Mouse (Mus musculus) forebrain, embryonic 13.5 days (tissue): ENCODE measurements at regions not wholly inside any gene's neighbourhood (a gene's known extent, or its start where the extent isn't known, plus 50 kb on each side); places are given as distances from the start of the nearest gene placed in this dataset.
A peak's percentile ranks its signal among the peaks of the same experiment; 100 is the strongest.

Source experiments
- ATAC-seq: fragments of 200-750 bp; cut with Nextera tagmentation; 2 replicates; pipeline ENCODE4 v1.8.0; 2017
- H3K27ac ChIP-seq: fragments of 300-500 bp; sonication (generic); 2 replicates; pipeline ENCODE4 v1.5.1; 2015; ENCODE audit warnings: inconsistent platforms, mild to moderate bottlenecking, moderate library complexity
- H3K27me3 ChIP-seq: fragments of 300-500 bp; sonication (generic); 2 replicates; pipeline ENCODE4 v1.6.1; 2015; ENCODE audit warnings: mild to moderate bottlenecking, inconsistent platforms
- H3K36me3 ChIP-seq: fragments of 300-500 bp; sonication (generic); 2 replicates; pipeline ENCODE4 v1.6.1; 2015; ENCODE audit warnings: mild to moderate bottlenecking, inconsistent platforms; ENCODE audit not compliant: poor library complexity, severe bottlenecking
- H3K4me1 ChIP-seq: fragments of 300-500 bp; sonication (generic); 2 replicates; pipeline ENCODE4 v1.6.1; 2015; ENCODE audit warnings: inconsistent platforms
- H3K4me2 ChIP-seq: fragments of 300-500 bp; sonication (generic); 2 replicates; pipeline ENCODE4 v1.6.1; 2015; ENCODE audit warnings: inconsistent platforms, mild to moderate bottlenecking, moderate library complexity
- H3K4me3 ChIP-seq: fragments of 300-500 bp; sonication (generic); 2 replicates; pipeline ENCODE4 v1.5.1; 2015; ENCODE audit warnings: mild to moderate bottlenecking, inconsistent platforms
- H3K9ac ChIP-seq: fragments of 300-500 bp; sonication (generic); 2 replicates; pipeline ENCODE4 v1.6.1; 2015; ENCODE audit warnings: mild to moderate bottlenecking, inconsistent platforms
- H3K9me3 ChIP-seq: fragments of 300-500 bp; sonication (generic); replicated peaks from 2 replicates; pipeline ENCODE4 v1.6.1; 2016; ENCODE audit warnings: inconsistent platforms
- WGBS: fragments of 180-500 bp; shearing (Covaris S2); methylation state at CpG from one replicate; pipeline ENCODE4 v1.1.7; 2015; 5-methylcytosine and 5-hydroxymethylcytosine counted together

DNA sequence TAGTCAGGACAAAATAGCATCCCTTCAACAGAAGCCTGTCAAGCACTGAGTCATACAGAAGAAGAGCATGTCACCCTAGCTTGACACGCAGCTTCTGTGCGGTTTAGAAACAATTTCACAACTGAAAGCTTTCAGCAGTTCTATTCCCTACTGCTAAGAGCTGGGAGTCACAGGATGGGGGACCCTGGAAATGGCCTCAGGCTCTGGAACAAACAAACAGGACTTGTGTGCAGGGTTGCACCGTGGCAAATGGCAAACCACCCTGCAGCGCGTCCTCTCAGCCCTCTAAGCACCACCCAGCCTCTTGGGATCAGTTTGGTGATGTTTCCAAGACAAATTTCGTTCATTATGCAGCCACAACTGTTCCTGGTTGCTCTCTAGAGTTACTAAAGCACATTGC is 163.6 kb upstream of the Otx2 start:
- no peaks in the 10 kb centered on the region for H3K9me3 ChIP-seq
- peaks cover 16% of the 10 kb centered on the region for H3K27me3 ChIP-seq
- 80% methylated on average over 6 of the region's 6 CpGs for WGBS
- H3K9ac ChIP-seq, result no peak overlapping the region
- H3K36me3 ChIP-seq, result no peaks in the 10 kb centered on the region
- H3K4me2 ChIP-seq, result no peak overlapping the region
- no peak for ATAC-seq
- H3K27ac ChIP-seq, result no peak overlapping the region
- H3K4me1 ChIP-seq, result peaks cover 7% of the 10 kb centered on the region; the same call in 1 of the 2 replicates
- no peak overlapping the region for H3K4me3 ChIP-seq

DNA sequence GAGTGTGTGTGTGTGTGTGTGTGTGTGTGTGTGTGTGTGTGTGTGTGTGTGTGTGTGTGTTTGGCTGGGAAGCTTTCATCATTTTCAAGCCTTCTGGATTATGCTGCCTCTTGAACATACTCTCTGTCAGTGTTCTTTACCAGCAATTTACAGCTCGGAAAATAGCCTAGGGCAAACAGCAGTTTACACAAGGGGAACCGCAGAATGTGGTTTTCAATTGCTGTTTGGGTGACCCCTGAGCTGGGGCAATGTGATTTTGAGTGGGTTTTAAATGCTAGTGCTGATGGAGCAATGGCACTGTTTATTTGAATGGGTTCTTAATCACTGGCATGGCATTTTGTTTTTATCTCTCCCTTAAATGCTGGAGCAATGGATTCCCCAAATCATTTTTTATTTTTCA is 162.5 kb upstream of the Otx2 start:
- no peak for ATAC-seq
- WGBS, result 61% methylated on average over 2 of the region's 2 CpGs
- H3K4me1 ChIP-seq, result peaks cover 7% of the 10 kb centered on the region; the same call in 1 of the 2 replicates
- no peak overlapping the region for H3K27ac ChIP-seq
- H3K27me3 ChIP-seq, result peaks cover 12% of the 10 kb centered on the region
- H3K9me3 ChIP-seq, result no peaks in the 10 kb centered on the region
- no peak overlapping the region for H3K4me2 ChIP-seq
- H3K36me3 ChIP-seq, result no peaks in the 10 kb centered on the region
- H3K4me3 ChIP-seq, result no peak overlapping the region
- no peak overlapping the region for H3K9ac ChIP-seq

- H3K9ac ChIP-seq, result no peak overlapping the region
- no peaks in the 10 kb centered on the region for H3K9me3 ChIP-seq
- ATAC-seq, result no peak
- no peak overlapping the region for H3K4me2 ChIP-seq
- H3K27ac ChIP-seq, result no peak overlapping the region
- H3K27me3 ChIP-seq, result peaks cover 12% of the 10 kb centered on the region
- 97% methylated on average over 2 of the region's 2 CpGs for WGBS
- H3K4me1 ChIP-seq, result peaks cover 4% of the 10 kb centered on the region; the same call in 1 of the 2 replicates
- H3K4me3 ChIP-seq, result no peak overlapping the region
- no peaks in the 10 kb centered on the region for H3K36me3 ChIP-seq
Observed at GRCm38 (mm10) chr14:48834416-48834815, 160.8 kb upstream of the Otx2 start.

DNA sequence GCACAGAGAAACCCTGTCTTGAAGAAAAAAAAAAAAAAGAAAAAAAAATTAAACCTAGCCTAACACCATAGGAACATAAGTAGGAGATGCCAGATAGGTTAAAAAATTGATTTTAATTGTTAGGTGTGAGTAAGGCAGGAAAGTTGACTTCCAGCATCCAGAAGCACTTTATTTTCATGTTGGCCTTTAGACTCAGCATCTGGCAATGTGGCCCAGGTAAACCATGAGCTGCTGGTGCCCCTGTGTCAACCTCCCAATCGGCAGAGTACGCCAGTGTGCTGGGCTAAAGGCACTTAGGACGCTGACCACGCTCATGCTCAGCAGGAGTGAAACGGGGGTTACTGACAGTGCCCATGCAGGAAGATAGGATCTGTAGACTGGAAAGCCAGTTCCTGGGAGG is 152.8 kb upstream of the Otx2 start:
- no peaks in the 10 kb centered on the region for H3K36me3 ChIP-seq
- H3K4me3 ChIP-seq, result no peak overlapping the region
- no peak for ATAC-seq
- WGBS, result 61% methylated on average over 5 of the region's 5 CpGs
- no peak overlapping the region for H3K27ac ChIP-seq
- H3K9me3 ChIP-seq, result no peaks in the 10 kb centered on the region
- H3K27me3 ChIP-seq, result no peaks in the 10 kb centered on the region
- H3K4me2 ChIP-seq, result no peak overlapping the region
- no peak overlapping the region for H3K9ac ChIP-seq
- H3K4me1 ChIP-seq, result no peaks in the 10 kb centered on the region

GRCm38 (mm10) chr14:48824375-48824774 is 150.8 kb upstream of the Otx2 start:
- Histone ChIP-seq H3K27ac (no peak overlapping the region), H3K4me1 (no peaks in the 10 kb centered on the region), H3K4me2 (no peak overlapping the region), H3K4me3 (no peak overlapping the region), H3K36me3 (no peaks in the 10 kb centered on the region), H3K9ac (no peak overlapping the region), H3K27me3 (peaks cover 8% of the 10 kb centered on the region), H3K9me3 (no peaks in the 10 kb centered on the region)
- 56% methylated on average over 3 of the region's 3 CpGs for WGBS
- ATAC-seq, result no peak

GRCm38 (mm10) chr14:48815941-48816340 is 142.3 kb upstream of the Otx2 start:
- H3K4me3 ChIP-seq, result no peak overlapping the region
- peaks cover 55% of the 10 kb centered on the region for H3K27me3 ChIP-seq
- no peak overlapping the region for H3K4me2 ChIP-seq
- peaks cover 14% of the 10 kb centered on the region for H3K4me1 ChIP-seq
- H3K9ac ChIP-seq, result no peak overlapping the region
- ATAC-seq, result no peak
- no peaks in the 10 kb centered on the region for H3K9me3 ChIP-seq
- H3K36me3 ChIP-seq, result no peaks in the 10 kb centered on the region
- no peak overlapping the region for H3K27ac ChIP-seq
- 72% methylated on average over 3 of the region's 3 CpGs for WGBS

- WGBS, result 4% methylated on average over 8 of the region's 8 CpGs
- Histone ChIP-seq H3K4me2 (no peak overlapping the region), H3K4me1 (peaks cover 14% of the 10 kb centered on the region), H3K27me3 (peaks cover 55% of the 10 kb centered on the region), H3K4me3 (no peak overlapping the region), H3K9ac (no peak overlapping the region), H3K36me3 (no peaks in the 10 kb centered on the region), H3K27ac (no peak overlapping the region; the same call in 1 of the 2 replicates), H3K9me3 (no peaks in the 10 kb centered on the region)
- ATAC-seq, result no peak
Observed at GRCm38 (mm10) chr14:48815231-48815728, 141.7 kb upstream of the Otx2 start.

DNA sequence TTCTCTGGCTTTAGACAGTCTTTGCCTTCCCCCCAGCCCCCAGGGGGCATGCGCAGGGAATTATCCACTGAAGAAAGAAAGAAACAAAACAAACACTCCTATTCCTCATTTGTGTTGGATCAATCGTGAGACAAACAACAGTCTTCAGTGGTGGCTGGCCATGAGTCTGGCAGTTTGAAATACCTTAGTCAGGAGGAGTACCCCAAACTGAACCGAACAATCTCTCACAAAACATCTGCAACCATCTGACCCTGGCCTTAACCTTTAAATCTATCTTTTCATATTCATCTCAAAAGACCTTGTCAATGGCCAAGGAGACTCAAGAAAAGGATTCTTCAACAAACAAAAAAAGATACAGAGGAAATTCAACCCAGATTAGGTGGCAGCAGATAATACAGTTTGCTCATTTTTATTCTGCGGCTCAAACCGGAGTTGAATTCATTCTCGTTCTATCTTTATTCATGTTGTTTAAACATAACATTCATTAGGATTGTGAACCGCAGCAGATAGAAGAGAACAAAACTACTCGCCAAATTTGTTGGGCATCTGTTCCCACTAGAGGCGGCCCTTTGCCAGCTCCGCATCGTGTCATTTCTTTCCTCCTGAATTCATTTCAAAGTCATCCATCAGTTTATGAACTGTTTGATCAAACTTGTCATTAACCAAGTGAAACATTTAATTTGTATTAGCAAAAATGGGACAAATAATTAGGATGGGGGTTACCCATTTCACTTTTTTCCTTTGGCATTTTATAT is 139.3 kb upstream of the Otx2 start:
- Histone ChIP-seq H3K9ac (no peak overlapping the region), H3K4me3 (no peak overlapping the region), H3K4me1 (peaks cover 14% of the 10 kb centered on the region), H3K27ac (no peak overlapping the region), H3K27me3 (peaks cover 43% of the 10 kb centered on the region), H3K9me3 (no peaks in the 10 kb centered on the region), H3K36me3 (no peaks in the 10 kb centered on the region), H3K4me2 (no peak overlapping the region)
- WGBS, result 30% methylated on average over 11 of the region's 11 CpGs
- no peak for ATAC-seq

- H3K4me1 ChIP-seq, result peaks cover 20% of the 10 kb centered on the region
- no peak overlapping the region for H3K9ac ChIP-seq
- no peak for ATAC-seq
- H3K36me3 ChIP-seq, result no peaks in the 10 kb centered on the region
- peaks cover 47% of the 10 kb centered on the region for H3K27me3 ChIP-seq
- 96% methylated on average over 4 of the region's 4 CpGs for WGBS
- H3K4me2 ChIP-seq, result no peak overlapping the region
- no peaks in the 10 kb centered on the region for H3K9me3 ChIP-seq
- H3K4me3 ChIP-seq, result no peak overlapping the region
- no peak overlapping the region for H3K27ac ChIP-seq
Observed at GRCm38 (mm10) chr14:48804098-48804497, 130.5 kb upstream of the Otx2 start.

- 25% methylated on average over 14 of the region's 14 CpGs for WGBS
- Histone ChIP-seq H3K9ac (no peak overlapping the region), H3K4me3 (no peak overlapping the region), H3K27me3 (peaks cover 67% of the 10 kb centered on the region), H3K4me2 (peak overlapping the region; percentile 36), H3K36me3 (no peaks in the 10 kb centered on the region), H3K27ac (no peak overlapping the region), H3K4me1 (peaks cover 20% of the 10 kb centered on the region), H3K9me3 (no peaks in the 10 kb centered on the region)
- ATAC-seq, result no peak
Observed at GRCm38 (mm10) chr14:48801283-48801682, 127.7 kb upstream of the Otx2 start.

DNA sequence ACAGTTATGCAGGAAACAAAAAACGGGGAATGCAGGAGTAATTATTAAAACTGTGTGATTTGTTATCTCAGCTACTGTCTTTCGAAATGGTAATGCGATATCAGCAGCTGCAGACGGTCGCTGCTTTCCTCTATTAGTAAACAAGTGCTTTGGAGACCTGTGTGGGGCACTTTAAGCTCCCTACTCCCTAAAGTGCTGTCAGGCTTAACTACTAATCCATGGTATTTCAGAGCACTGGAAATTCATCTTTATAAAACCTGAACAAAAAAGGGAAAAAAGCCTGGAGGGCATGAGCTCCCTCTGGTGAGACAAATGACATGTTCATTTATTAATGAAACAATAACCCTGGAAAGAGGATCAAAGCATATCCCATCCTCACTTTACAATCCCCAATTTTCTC is 127.2 kb upstream of the Otx2 start:
- Histone ChIP-seq H3K9me3 (no peaks in the 10 kb centered on the region), H3K27me3 (peaks cover 65% of the 10 kb centered on the region), H3K4me1 (peaks cover 20% of the 10 kb centered on the region), H3K4me3 (no peak overlapping the region), H3K4me2 (peak overlapping the region; percentile 36), H3K9ac (no peak overlapping the region), H3K36me3 (no peaks in the 10 kb centered on the region), H3K27ac (no peak overlapping the region)
- ATAC-seq, result no peak
- WGBS, result 6% methylated on average over 5 of the region's 5 CpGs

GRCm38 (mm10) chr14:48800100-48800449 is 126.5 kb upstream of the Otx2 start:
- Histone ChIP-seq H3K4me2 (peak overlapping the region; percentile 3; the same call in 1 of the 2 replicates), H3K4me1 (peaks cover 20% of the 10 kb centered on the region), H3K4me3 (no peak overlapping the region), H3K9me3 (no peaks in the 10 kb centered on the region), H3K27ac (no peak overlapping the region), H3K9ac (no peak overlapping the region), H3K27me3 (peaks cover 66% of the 10 kb centered on the region), H3K36me3 (no peaks in the 10 kb centered on the region)
- 1% methylated on average over 4 of the region's 4 CpGs for WGBS
- no peak; the same call in 1 of the 2 replicates for ATAC-seq
